Mouse (Mus musculus) cerebellum, adult (tissue): ENCODE data around the gene Wwox.

Experiments
- ATAC-seq: cut with Nextera tagmentation; 2 replicates; pipeline ENCODE4 v1.9.2; 2017; ENCODE audit warnings: mild to moderate bottlenecking, moderate library complexity, mixed read lengths; ENCODE audit not compliant: insufficient number of reproducible peaks, low FRiP score, low TSS enrichment

The Wwox gene

GRCm38 (mm10) chr8:114463305-114463704 is 23.9 kb downstream of the Wwox start:
- ATAC-seq = no peak

GRCm38 (mm10) chr8:114468526-114469207 is 29.2 kb downstream of the Wwox start:
- ATAC-seq = no peak

- ATAC-seq = no peak
These were observed 29.7 kb downstream of the Wwox start for GRCm38 (mm10) chr8:114469208-114469590.

GRCm38 (mm10) chr8:114473546-114473945 is 34.1 kb downstream of the Wwox start:
- no peak for ATAC-seq

- no peak for ATAC-seq
These were observed 37.5 kb downstream of the Wwox start for GRCm38 (mm10) chr8:114476919-114477318.

- no peak for ATAC-seq
These were observed 38.3 kb downstream of the Wwox start for GRCm38 (mm10) chr8:114477790-114478189.

- no peak for ATAC-seq
These were observed 40.3 kb downstream of the Wwox start for GRCm38 (mm10) chr8:114479749-114480148.

GRCm38 (mm10) chr8:114491662-114492160 is 52.3 kb downstream of the Wwox start:
- ATAC-seq = peak; percentile 92

GRCm38 (mm10) chr8:114499448-114500144 is 60.1 kb downstream of the Wwox start:
- ATAC-seq = no peak

GRCm38 (mm10) chr8:114501906-114502305 is 62.5 kb downstream of the Wwox start:
- ATAC-seq = no peak

- ATAC-seq = peak; percentile 90
These were observed 63.7 kb downstream of the Wwox start for GRCm38 (mm10) chr8:114503196-114503595.

GRCm38 (mm10) chr8:114504889-114505288 is 65.4 kb downstream of the Wwox start:
- no peak for ATAC-seq

- no peak for ATAC-seq
These were observed 66.2 kb downstream of the Wwox start for GRCm38 (mm10) chr8:114505351-114506347.

GRCm38 (mm10) chr8:114507404-114507803 is 67.9 kb downstream of the Wwox start:
- no peak for ATAC-seq

- 0 out of 2 replicates have a peak, but pooled peaks have one; percentile 49 for ATAC-seq
These were observed 70.8 kb downstream of the Wwox start for GRCm38 (mm10) chr8:114510226-114510625.

- ATAC-seq = no peak
These were observed 72.8 kb downstream of the Wwox start for GRCm38 (mm10) chr8:114512075-114512935.

GRCm38 (mm10) chr8:114514692-114515091 is 75.2 kb downstream of the Wwox start:
- ATAC-seq = no peak

- no peak for ATAC-seq
These were observed 83.6 kb downstream of the Wwox start for GRCm38 (mm10) chr8:114523061-114523460.

GRCm38 (mm10) chr8:114526626-114527267 is 87.3 kb downstream of the Wwox start:
- no peak for ATAC-seq
